Mouse (Mus musculus) kidney, adult 2 months (tissue): ENCODE data around the gene Bmp8b.

Experiments used
- CTCF ChIP-seq: fragments of 200-500 bp; conservative IDR thresholded peaks from 2 replicates; pipeline ENCODE4 v1.5.1; 2011; ENCODE audit warnings: low read depth, mild to moderate bottlenecking, control low read depth, low read length, moderate library complexity, mixed read lengths; ENCODE audit not compliant: insufficient read depth, insufficient read length
- POLR2A ChIP-seq: fragments of 200-500 bp; IDR thresholded peaks from one replicate; pipeline ENCODE4 v1.6.1; 2011; ENCODE audit warnings: low read depth, low read length, control low read depth

GRCm38 (mm10) chr4:123164157-123164556 lies 59.2 kb downstream of the Bmp8b start:
- TF ChIP-seq CTCF (no peak), POLR2A (no peak)
